Mouse (Mus musculus) layer of hippocampus, adult 9-10 months (tissue): Measurements from ENCODE around the gene 1700102P08Rik.

ENCODE experiments used
- DNase-seq: peaks from one replicate; pipeline ENCODE4 v3.0.0; 2022; ENCODE audit warnings: low spot score

Gene 1700102P08Rik

DNA sequence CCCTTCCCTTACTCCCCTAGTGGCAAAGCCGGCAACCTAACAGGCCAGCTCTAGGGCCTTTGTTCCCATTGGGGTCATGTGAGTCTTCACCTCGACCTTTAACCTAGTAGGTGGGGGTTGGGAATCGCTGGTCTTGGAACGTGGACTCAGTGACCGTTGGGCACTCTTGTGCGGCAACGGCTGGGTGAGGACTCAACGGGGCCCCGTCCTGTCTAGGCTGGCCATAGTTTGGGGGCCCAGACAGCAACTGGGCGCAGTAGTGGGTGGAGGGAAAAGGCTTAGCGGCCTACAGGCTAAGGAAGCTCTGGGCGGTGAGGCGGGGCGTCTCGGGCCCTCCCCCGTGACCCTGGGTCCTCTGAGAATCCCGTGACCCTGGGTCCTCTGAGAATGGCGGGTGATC lies at the start of gene 1700102P08Rik:
1700102P08Rik (plus strand) TSS at position 130 of the 400 bp plus-strand sequence.
- no peak for DNase-seq

DNA sequence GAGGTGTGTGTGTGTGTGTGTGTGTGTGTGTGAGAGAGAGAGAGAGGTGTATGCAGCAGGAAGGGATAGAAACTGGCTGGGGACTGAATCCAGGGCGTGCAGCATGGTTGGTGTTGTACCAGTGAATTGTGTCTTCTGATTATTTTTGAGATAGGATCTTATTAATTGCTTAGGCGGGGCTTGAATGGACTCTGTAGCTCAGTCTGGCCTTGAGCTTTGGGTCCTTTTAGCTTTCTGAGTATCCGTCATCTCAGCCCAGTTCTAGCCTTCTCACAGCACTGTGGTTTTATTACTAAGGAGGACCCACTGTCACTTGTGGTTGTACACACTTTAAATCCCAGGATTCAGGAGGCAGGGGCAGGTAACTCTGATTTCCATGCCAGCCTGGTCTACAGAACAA lies 49.3 kb upstream of the 1700102P08Rik start:
- no peak for DNase-seq

DNA sequence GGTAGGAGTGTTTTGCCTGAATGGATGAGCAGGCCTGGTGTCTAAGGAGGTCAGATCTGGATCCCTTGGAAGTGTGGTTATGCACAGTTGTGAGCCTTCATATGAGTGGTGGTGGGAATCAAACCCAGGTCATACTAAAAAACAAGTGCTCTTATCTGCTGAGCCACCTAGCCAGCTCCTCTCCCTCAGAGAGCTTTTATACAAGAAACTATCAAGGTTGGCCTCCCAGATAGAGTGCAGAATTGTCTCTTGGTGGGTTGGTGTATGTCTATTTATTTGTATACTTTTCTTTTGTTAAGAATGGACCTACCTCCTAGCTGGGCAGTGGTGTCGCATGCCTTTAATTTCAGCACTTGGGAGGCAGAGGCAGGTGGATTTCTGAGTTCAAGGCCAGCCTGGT lies 48.8 kb upstream of the 1700102P08Rik start:
- no peak for DNase-seq

DNA sequence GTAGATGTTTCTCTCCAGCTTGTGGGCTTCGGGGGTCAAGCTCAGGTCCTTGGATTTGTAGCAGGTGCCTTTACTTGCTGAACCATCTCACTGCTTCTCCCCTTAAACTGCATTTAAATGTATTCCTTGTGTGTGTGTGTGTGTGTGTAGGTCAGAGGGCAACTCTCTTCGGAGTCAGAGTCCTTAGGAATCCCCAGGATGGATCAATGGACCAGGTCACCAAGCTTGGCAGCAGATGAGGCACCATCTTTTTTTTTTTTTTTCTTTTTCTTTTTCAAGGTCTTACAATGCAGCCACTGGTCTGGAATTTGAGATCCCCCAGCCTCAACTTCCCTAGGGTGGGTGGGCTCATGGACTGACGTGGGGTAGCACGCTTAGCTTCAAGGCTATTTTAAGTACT lies 48.1 kb upstream of the 1700102P08Rik start:
- no peak for DNase-seq

DNA sequence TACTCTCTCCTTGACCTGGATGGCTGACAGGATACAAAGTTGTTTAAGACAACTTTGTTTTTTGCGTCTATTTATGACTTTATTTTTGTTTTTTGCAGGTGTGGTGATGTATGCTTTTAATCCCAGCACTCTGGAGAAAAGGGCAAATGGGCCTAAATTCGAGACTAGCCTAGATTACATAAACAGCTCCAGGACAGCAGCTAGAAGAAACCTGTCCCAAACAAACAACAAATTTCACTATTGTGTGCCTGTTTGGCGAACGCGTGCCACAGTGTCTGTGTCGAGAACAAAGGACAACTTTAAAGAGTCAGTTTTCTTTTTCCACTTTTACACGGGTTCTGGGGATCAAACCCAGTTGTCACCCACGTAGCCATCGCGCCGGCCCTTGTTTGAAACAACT lies 45.6 kb upstream of the 1700102P08Rik start:
- DNase-seq = no peak

DNA sequence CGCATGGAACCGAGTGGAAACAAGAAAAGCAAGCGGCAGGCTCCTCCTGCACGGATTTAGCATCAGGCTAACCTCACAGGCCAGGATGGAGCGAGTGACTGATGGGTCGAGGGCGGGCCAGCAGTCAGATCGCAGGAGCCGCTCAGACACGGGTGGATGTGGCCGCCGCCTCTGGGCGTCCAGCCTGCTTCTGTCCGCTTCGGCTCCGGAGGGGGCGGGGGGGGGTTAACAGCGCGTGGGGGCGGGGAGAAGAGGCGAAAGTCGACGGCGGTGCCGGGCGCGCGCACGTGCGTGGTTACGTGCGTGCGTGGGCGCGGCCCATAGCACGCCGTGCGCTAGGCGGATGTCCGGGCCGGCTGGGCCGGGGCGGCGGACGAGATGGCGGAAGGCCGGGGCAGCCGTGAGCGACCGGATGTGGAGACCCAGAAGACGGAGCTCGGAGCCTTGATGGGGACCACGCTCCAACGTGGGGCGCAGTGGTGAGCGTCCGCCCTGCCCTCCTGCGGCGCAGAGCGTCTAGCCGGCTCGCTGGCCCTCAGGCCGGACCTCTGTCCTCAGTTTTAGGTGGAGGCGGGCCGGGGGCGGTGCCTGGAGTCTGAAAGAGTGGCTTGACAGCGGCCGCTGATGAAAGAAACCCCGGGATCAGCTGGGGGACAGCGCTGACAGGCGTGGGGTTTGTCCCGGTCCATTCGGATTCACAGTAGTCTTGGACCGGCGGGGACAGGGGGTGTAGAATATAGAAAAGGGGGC lies 44.9 kb upstream of the 1700102P08Rik start, which contains the start of gene Usp4:
Usp4 (plus strand) TSS at position 314 of the 750 bp plus-strand sequence.
- DNase-seq = peak; percentile 60

DNA sequence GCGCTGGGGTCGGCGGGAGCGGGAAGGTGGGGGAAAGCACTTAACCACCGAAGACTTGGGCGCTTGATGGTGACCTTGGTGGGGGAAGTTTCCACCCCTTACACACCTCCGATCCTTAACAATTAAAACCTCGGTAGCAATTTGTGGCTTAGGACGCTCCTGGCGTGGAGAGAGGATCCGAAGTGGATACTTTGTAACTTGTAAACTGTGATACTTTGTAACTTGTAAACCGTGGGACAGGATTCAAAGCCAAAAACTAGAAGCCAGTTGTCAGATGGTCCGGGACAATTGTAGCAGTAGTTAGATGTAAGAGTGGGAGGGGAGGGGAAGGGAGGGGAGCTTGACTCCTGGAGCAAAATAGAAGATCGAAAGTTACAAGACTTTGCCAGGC lies 44.3 kb upstream of the 1700102P08Rik start:
- no peak for DNase-seq

DNA sequence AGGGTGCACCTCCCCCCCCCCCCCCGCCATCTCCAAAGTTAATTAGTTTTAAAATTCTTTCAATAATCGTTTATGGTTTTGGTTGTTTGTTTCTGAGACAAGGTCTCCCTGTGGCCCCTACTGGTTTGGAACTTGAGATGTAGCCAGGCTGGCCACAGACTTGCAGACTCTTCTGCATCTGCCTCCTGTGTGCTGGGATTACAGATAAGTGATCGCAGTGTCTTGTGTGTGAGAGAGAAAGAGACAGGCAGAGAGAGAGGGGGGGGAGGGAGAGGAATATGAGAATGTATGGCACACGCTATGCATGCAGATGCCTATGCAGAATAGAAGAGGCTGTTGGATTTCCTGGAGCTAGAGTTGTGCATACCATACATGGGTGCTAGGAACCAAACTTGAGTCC lies 42.9 kb upstream of the 1700102P08Rik start:
- no peak for DNase-seq

DNA sequence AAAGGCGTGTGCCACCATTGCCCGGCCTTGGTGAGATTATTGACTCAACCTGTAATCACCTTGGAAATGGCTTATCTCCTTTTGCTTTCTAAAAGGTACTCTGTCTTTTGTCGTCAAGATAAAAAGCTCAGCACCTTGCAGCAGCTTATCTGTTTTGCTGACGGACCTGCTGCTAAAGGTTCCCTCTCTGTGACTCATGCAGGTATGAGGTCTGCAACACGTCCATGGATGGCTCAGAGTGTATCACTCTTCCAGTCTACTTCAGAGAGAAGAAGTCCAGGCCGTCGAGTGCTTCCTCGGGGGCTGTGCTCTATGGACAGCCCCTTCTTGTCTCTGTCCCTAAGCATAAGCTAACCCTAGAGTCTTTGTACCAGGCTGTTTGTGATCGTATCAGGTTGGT lies 14.4 kb upstream of the 1700102P08Rik start:
- DNase-seq = no peak

DNA sequence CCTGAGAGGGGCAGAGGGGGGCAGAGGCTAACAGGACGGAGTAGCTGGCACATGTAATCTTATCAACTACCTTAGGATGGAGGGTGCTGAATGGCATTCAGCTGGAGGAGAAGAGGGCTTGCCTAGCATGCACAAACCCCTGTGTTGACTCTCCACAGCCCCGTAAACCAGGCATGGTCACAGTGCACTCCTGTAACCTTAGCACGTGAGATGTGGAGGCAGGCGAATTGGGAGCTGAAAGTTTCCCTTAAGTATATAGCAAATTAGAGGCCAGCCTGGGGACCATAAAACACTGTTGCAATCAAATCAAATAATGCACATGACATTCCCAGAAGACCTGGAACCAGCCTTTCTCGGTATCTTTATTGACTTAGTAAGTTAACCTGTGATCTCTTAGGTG lies 13.9 kb upstream of the 1700102P08Rik start:
- no peak for DNase-seq

DNA sequence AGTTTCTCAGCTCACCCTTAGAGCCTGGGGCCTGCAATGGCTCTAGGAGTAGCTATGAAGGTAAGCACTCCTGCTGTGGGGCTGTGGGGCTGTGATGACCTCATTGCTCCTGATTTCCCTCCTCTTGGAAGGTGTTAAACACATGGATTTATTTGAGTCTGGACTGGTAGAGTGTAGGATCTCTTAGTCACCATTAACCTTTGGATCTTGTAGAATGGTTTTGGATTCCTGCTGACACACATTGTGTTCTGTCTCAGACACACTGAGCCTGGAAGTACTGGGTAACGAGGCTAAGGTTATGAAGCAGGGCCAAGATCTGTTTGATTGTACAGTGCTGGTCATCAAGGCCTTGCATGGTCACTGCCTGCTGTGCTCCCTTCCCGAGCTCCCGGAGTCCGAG lies 13.3 kb upstream of the 1700102P08Rik start:
- DNase-seq = no peak

DNA sequence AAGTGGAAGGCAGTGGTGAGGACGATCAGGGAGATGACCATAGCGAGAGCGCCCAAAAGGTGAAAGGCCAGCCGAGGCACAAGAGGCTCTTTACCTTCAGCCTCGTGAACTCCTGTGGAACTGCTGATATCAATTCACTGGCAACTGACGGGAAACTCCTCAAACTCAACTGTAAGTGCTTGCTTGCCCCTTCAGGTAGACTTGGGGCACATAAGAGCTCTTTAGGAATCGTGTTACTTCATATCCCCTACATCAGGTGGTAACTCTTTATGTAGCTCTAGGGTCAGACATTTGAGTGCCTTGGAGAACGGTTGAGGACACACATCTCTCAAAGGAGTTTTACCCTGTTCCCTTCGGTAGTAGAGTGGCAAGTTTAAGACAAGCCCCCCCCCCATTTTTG lies 11.2 kb upstream of the 1700102P08Rik start:
- DNase-seq = no peak

DNA sequence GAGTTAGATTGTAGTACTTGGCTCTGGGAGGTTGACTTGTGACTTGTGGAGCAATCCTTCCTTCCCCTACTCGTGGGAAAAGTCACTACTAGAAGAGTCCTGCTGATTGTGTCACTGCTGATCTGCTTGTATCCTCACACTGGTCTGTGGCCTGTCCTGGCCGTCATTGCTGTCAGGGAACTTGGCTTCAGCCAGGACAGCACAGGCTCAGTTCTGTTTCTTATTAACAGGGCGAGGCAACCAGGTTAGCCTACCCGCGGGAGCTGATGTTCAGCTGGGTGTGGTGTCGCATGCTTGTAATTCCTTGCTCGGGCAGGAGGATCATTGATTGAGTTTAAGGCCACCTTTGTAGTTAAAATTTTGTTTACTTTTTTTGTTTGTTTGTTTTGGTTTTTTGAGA lies 7.6 kb upstream of the 1700102P08Rik start:
- DNase-seq = no peak

DNA sequence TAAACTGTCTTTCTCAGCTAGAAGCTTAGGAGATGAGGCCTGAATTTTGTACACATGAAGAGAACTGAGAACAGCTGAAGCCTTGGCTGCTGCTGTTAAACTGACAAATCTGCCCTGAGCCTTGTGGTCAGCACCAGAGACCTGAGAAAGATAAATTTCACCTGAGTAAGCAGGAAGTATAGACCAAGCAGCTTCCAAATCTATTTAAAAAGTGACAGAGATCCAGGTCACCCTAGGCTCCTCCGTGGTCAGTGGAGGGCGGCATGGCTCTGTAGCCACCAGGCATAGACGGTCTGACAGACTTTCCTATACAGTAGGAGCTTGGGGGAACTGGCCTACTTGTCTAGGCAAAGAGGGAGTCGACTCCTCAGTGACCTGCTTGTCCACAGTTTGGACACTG lies 5.8 kb upstream of the 1700102P08Rik start:
- DNase-seq = no peak

DNA sequence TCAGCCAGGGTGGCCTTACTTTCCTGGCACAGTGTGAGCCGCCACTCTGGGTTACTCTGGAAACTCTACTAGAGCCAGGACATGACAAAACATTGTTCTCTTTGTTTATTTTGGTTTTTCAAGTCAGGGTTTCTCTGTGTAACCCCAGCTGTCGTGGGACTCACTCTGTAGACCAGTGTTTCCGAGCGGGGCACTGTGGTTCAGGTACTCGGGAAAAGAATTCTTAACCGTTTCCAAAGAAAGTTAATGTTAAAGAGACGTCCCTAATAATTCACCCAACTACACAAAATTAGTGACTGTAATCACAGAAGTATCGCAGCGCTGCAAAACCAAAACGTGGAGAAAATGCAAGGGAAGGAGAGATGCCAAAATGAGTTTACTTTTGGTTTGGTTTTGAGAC lies 4.0 kb upstream of the 1700102P08Rik start:
- no peak for DNase-seq

DNA sequence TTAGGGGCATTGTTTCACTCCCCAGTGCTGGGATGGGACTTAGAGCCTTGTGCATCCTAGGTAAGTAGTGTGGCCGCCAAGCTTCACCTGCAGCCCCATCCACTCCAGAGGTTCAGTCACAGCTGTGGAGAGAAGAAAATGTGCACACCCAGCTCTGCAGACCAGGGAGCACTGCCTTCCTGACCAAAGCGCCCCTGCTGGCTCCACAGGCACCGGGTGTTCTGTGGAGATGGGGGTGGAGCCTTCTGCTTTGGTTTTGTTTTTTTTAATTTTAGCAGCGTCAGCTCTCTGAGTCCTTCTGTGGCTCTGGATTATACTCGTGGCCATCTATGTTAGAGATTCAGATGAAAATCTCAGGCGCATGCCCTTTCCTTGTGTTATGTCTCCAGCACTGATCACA lies 3.4 kb upstream of the 1700102P08Rik start:
- no peak for DNase-seq

DNA sequence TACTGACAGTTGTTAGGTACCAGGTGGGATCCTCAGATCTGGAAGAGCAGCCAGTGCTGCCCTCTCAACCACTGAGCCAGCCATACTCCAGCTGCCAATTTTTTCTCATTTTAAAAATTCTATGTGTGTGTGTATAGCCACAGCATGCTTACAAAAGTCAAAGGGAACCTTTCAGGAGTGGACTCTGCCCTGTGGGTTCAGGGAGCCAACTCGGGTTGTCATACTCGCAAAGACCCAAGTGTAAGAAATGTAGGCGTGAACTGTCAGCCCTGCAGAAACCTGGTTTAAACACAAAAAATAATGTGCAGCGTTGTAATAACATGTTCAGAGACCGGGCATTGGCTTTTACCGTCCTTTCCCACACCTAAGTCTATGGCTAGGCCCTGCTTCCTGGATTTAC lies 1.6 kb downstream of the 1700102P08Rik start:
- no peak for DNase-seq

DNA sequence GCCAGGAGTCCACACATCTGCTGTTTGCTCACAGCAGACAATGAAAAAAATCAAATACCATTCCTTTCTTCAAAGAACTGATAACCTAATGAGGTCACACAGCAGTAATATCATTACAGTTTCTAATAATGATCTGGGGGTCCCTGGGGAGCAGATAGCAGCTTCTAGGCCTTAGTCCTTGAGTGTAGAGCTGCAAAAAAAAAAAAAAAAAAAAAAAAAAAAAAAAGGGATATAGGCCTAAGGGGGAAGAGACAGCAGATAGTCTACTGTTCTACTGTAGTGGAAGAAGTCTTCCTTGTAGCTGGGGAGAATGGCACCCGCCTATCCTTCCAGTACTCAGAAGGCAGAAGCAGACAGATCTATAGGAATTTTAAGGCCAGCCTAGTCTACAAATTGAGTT lies 2.8 kb downstream of the 1700102P08Rik start:
- DNase-seq = no peak

DNA sequence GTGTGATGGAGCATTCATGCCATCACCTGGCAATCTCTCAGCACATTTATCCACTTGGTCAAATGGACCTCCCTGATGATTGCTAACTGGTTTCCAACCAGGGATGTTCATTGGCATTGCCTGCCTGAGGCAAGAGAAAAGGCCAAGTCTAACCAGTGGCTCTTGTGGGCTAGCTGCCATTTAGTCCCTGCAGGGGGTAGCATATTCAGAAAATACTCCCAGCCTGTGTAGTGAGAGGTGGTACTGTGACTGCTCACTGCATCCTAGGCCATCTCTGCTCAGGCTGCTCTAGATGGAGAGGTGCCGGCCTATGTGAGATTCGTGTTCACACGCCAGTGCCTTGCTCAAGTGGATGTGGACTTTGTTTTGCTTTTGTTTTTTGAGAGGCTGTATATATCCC lies 5.7 kb downstream of the 1700102P08Rik start:
- DNase-seq = no peak

DNA sequence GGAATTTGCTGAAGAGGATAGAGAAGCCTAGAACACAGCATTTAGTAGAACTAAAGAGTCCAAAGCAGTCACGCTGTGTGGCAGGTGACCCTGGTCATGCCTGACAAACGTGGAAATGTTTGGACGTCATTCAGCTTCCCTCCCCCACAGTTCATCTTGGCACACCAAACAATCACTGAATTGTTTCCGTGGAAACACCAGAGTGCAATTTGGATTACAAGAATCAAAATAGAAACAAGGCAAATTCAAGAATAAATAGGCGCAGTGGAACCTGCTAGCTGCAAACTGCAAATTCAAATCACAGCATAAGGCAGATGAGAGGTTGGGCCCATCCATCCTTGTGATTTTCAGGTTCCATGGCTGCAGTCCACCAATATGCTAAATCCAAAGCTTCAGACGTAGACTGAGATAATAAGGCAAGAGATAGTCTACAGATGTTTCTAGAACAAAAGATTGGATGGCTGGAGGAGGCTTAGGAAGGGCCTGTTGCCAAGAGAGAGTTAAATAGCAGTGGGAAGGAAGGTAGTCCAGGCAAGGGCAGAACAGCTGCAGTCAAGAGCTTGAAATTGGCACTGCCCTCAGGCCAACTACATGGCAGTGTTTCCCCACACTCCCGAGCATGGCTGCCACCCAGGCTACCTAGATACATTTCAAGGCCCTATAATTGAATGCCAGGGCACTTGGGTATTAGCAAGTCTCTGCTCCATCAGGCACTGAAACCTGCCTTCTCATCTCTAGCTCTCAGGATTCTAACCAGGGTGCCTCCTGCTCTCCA lies 8.8 kb downstream of the 1700102P08Rik start:
- DNase-seq = peak; percentile 73

DNA sequence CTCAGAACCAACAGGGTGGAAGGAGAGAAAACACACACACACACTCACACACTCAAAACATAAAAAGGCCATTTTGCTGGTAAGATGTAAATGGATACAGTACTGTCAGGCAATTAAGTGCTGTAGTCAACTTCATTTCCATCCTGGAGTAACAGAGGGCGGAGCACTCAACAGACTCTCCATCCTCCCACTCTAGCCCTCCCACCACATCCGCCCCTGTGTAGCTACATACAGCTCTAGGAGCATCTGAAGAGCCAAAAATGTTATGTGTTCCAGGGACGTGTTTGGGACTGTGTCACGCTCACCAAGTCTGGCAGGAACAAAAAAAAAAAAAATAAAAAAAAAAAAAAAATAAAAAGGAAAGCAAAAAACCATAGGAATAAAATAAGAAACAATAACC lies 10.5 kb downstream of the 1700102P08Rik start:
- no peak for DNase-seq

DNA sequence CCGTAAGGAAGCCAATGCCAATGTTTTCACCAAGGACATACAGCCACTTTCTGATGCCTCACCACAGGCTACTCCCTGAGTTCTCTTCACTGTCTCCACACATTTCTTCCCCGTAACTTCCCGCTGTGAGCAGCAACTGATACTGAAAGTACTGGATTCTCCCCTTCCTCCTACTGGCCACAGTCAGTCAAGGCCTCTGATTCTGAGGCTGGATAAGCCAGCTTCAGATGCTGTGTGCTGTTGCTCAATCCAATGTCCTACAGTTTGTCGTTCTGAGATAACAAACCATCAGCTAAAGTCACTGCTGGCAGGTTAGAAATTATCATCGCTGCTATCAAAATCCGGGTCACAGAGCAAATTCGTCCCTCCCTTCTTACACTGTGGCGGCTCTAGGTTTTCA lies 11.8 kb downstream of the 1700102P08Rik start:
- no peak for DNase-seq

DNA sequence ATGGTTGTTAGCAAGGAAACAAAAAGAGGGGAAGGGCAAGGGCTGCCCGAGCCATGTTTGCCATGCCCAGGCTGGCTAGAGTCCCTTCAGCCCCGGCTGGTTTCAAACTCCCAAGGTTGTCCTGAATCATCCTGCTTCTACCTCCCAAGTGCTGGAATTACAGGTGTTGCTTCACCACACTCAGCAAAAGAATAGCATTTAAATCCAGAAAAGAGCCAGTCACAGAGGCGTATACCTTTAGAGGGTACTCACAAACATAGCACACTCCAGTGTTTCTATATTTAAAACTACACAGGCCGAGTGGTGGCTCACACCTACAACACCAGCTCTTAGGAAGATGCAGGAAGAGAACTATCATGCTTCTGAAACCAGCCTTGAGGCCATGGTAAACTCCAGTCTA lies 16.9 kb downstream of the 1700102P08Rik start:
- DNase-seq = no peak
